Mouse (Mus musculus): Measurements from ENCODE around the gene Elf1. TPM values are rescaled to one million over a fixed set of nuclear protein-coding genes. Genes with fewer than 3 reads are reported as not detected.

Gene Elf1
- polyA plus RNA-seq, 1 experiment from 2014 or later = 20.2 TPM

- peaks cover 84% of the 10 kb centered on the region for H3K36me3 ChIP-seq (ENCODE audit: insufficient read depth)
- no peaks in the 10 kb centered on the region for H3K27me3 ChIP-seq (ENCODE audit: insufficient read depth, low read length)
- 96% methylated on average over 4 of the region's 4 CpGs for WGBS
- TF ChIP-seq CTCF (IDR thresholded peaks at IDR 0.05; ENCODE audit: low read depth) = no peak
- no peaks in the 10 kb centered on the region for H3K9me3 ChIP-seq (ENCODE audit: low read depth, low read length)
- no peak overlapping the region for H3K4me3 ChIP-seq (ENCODE audit: low read depth, low read length)
- H3K4me1 ChIP-seq (ENCODE audit: insufficient read depth) = no peaks in the 10 kb centered on the region
- H3K9ac ChIP-seq = no peak overlapping the region
- no peak overlapping the region for H3K4me2 ChIP-seq
- ATAC-seq (ENCODE audit: insufficient read depth) (no peak), DNase-seq (no peak)
- no peak overlapping the region for H3K27ac ChIP-seq (ENCODE audit: low read depth)
Measured at GRCm38 (mm10) chr14:79607352-79607751, 126.4 kb downstream of the Elf1 start.

- no peaks in the 10 kb centered on the region for H3K9me3 ChIP-seq (ENCODE audit: low read depth, low read length)
- no peak overlapping the region for H3K9ac ChIP-seq
- H3K4me2 ChIP-seq = no peak overlapping the region
- no peak overlapping the region for H3K4me3 ChIP-seq (ENCODE audit: low read depth, low read length)
- no peaks in the 10 kb centered on the region for H3K4me1 ChIP-seq (ENCODE audit: insufficient read depth)
- H3K36me3 ChIP-seq (ENCODE audit: insufficient read depth) = peaks cover 85% of the 10 kb centered on the region
- DNase-seq (no peak), ATAC-seq (ENCODE audit: insufficient read depth) (no peak)
- no peaks in the 10 kb centered on the region for H3K27me3 ChIP-seq (ENCODE audit: insufficient read depth, low read length)
- no peak for TF ChIP-seq CTCF (IDR thresholded peaks at IDR 0.05; ENCODE audit: low read depth)
- WGBS = 88% methylated on average over 6 of the region's 6 CpGs
- H3K27ac ChIP-seq (ENCODE audit: low read depth) = no peak overlapping the region
Measured at GRCm38 (mm10) chr14:79608286-79608685, 127.3 kb downstream of the Elf1 start.

DNA sequence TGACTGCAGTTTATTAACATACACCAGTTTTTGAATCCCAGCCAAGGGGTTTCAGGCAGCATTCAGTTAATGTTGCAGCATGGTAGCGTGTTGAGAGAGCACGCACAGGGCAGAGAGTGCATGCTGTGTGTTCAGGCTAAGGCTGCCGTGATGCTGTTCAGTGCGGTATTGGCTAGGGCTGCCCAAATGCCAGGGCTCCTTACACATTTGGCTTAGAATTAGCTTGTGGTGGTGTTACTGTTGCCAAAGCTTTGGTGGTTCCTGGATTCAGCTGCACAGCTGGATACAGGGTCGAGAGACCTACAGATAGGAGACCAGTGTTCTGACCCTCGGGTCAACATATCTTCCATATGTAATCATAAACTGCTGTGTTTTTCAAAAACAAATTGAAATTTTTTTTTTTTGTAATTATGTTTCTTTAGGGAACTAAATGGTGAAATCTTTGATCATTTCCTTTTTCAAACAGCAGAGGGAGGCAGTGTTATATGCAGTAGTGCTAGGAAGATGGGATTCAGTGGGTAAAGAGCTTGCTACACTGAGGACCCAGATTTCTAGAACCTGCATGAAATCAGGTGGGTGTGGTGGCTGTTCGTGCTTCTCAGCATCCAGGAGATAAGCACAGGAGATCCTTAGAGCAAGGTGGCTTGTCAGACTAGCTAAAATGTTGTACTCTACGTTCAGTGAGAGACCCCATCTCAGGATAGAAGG lies 136.3 kb downstream of the Elf1 start:
- H3K27me3 ChIP-seq (ENCODE audit: insufficient read depth, low read length) = no peaks in the 10 kb centered on the region

DNA sequence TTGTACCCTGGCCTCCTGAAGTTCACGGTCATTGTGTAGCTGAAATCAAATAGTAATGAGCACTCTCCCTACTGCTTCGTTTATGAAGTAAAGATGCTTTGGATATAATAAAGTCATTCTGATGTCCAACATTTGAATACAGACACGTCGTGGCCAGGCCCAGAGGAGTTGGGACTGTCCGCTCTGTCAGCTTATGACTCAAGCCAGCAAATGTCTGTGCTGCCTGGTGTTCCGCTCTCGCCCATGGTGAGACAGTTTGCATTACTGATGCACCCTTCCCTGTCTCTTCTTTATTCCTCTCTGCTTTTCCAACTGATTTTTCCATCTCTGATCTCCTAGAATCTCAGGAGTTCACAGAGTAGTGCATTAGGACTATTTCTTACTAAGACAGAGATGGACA lies 138.8 kb downstream of the Elf1 start:
- no peaks in the 10 kb centered on the region for H3K4me1 ChIP-seq (ENCODE audit: insufficient read depth)
- no peak overlapping the region for H3K4me2 ChIP-seq
- TF ChIP-seq CTCF (IDR thresholded peaks at IDR 0.05; ENCODE audit: low read depth) = no peak
- no peaks in the 10 kb centered on the region for H3K27me3 ChIP-seq (ENCODE audit: insufficient read depth, low read length)
- H3K27ac ChIP-seq (ENCODE audit: low read depth) = no peak overlapping the region
- 92% methylated on average over 7 of the region's 7 CpGs for WGBS
- H3K9ac ChIP-seq = no peak overlapping the region
- no peaks in the 10 kb centered on the region for H3K9me3 ChIP-seq (ENCODE audit: low read depth, low read length)
- H3K36me3 ChIP-seq (ENCODE audit: insufficient read depth) = peaks cover 68% of the 10 kb centered on the region
- ATAC-seq (ENCODE audit: insufficient read depth) = no peak
- DNase-seq = no peak
- no peak overlapping the region for H3K4me3 ChIP-seq (ENCODE audit: low read depth, low read length)

More for the DNA sequence above, 136.3 kb downstream of the Elf1 start:
- Histone ChIP-seq H3K9me3 (ENCODE audit: low read depth, low read length) (no peaks in the 10 kb centered on the region), H3K27ac (ENCODE audit: low read depth) (no peak overlapping the region), H3K9ac (no peak overlapping the region), H3K36me3 (ENCODE audit: insufficient read depth) (peaks cover 77% of the 10 kb centered on the region), H3K4me3 (ENCODE audit: low read depth, low read length) (no peak overlapping the region), H3K4me2 (no peak overlapping the region), H3K4me1 (ENCODE audit: insufficient read depth) (no peaks in the 10 kb centered on the region)
- DNase-seq = peak; percentile 66
- WGBS = 83% methylated on average over 8 of the region's 8 CpGs
- peak; percentile 62 for TF ChIP-seq CTCF (IDR thresholded peaks at IDR 0.05; ENCODE audit: low read depth)
- no peak for ATAC-seq (ENCODE audit: insufficient read depth)

- H3K9ac ChIP-seq = no peak overlapping the region
- no peak overlapping the region for H3K4me2 ChIP-seq
- no peaks in the 10 kb centered on the region for H3K27me3 ChIP-seq (ENCODE audit: insufficient read depth, low read length)
- H3K36me3 ChIP-seq (ENCODE audit: insufficient read depth) = peaks cover 72% of the 10 kb centered on the region
- no peak for TF ChIP-seq CTCF (IDR thresholded peaks at IDR 0.05; ENCODE audit: low read depth)
- DNase-seq = no peak
- no peaks in the 10 kb centered on the region for H3K9me3 ChIP-seq (ENCODE audit: low read depth, low read length)
- ATAC-seq (ENCODE audit: insufficient read depth) = no peak
- H3K4me3 ChIP-seq (ENCODE audit: low read depth, low read length) = no peak overlapping the region
- H3K27ac ChIP-seq (ENCODE audit: low read depth) = no peak overlapping the region
- no peaks in the 10 kb centered on the region for H3K4me1 ChIP-seq (ENCODE audit: insufficient read depth)
- WGBS = 38% methylated on average over 3 of the region's 3 CpGs
Measured at GRCm38 (mm10) chr14:79621143-79621542, 140.1 kb downstream of the Elf1 start.

Small RNA genes within 50 kb of the gene (microRNA-seq; reads per million reads assigned to microRNA genes)
- gene Gm27857 (ENCODE audit: borderline number of aligned reads) = not detected

Other genes with a start within 250 kb of the Elf1 start
- not detected in 2 replicates for gene Zfp957, start 233.8 kb upstream of the Elf1 start, polyA plus RNA-seq (2014; fragmentation: Nextera tagmentation; extraction: Ambion mirVana)
- gene Rgcc, start 179.5 kb upstream of the Elf1 start, polyA plus RNA-seq (2014; fragmentation: Nextera tagmentation; extraction: Ambion mirVana) = 137 and 142 TPM in 2 replicates
- gene Naa16, start 90.4 kb upstream of the Elf1 start, polyA plus RNA-seq (2014; fragmentation: Nextera tagmentation; extraction: Ambion mirVana) = 44.1 and 47.5 TPM in 2 replicates
- gene Mtrf1, start 83.4 kb upstream of the Elf1 start, polyA plus RNA-seq (2014; fragmentation: Nextera tagmentation; extraction: Ambion mirVana) = 10.1 and 10.8 TPM in 2 replicates
- 17.5 and 18.0 TPM in 2 replicates for gene Kbtbd7, start 54.7 kb upstream of the Elf1 start, polyA plus RNA-seq (2014; fragmentation: Nextera tagmentation; extraction: Ambion mirVana)
- gene Kbtbd6, start 29.4 kb upstream of the Elf1 start, polyA plus RNA-seq (2014; fragmentation: Nextera tagmentation; extraction: Ambion mirVana) = 4.5 and 5.6 TPM in 2 replicates
- gene Wbp4, start 326 bp downstream of the Elf1 start, polyA plus RNA-seq (2014; fragmentation: Nextera tagmentation; extraction: Ambion mirVana) = 44.3 and 46.1 TPM in 2 replicates
- gene Sugt1, start 106.5 kb downstream of the Elf1 start, polyA plus RNA-seq (2014; fragmentation: Nextera tagmentation; extraction: Ambion mirVana) = 128 and 129 TPM in 2 replicates
- gene Cnmd, start 181.0 kb downstream of the Elf1 start, polyA plus RNA-seq (2014; fragmentation: Nextera tagmentation; extraction: Ambion mirVana) = 13.4 and 13.7 TPM in 2 replicates